Mouse (Mus musculus) left cerebral cortex, adult 9 months (tissue): ENCODE data around the gene Alms1.
"Not testable (repeated sequence)": the region's sequence is repeated elsewhere in the genome, so short reads cannot be mapped to it uniquely, and the experiment has no call there.

Experiments
- DNase-seq, 2 experiments: peaks; one replicate each; pipeline ENCODE4 v3.0.0; 2022; ENCODE audit warnings: low spot score in 2 of 2

Alms1 gene

DNA sequence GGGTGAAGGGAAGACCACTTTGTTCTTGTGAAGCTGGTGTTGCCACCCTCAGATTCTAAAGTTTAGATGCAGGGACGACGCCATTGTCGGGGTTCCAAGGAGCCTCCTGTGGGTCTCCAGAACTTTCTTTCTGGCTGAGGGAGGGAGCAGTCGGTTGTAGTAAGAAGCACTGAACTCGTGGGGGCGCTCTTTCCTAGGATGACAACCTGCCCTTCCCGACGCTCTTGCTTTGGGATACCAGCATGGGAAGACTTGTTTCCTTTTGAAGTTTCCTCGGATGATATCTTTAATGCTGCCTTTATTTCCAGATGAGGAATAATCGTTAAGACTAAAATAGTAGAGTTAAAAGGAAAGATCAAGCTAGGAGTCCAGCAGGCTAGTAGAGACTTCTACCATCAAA lies 125.8 kb downstream of the Alms1 start, which contains the start of gene Nat8f7:
Gene Nat8f7, minus strand, starts transcription at position 101 of the 400 bp plus-strand sequence.
- DNase-seq, result not testable (repeated sequence)
